Mouse (Mus musculus) intestine, embryonic 14.5 days (tissue): ENCODE results near the gene Nrn1. TPM values are rescaled to one million over a fixed set of nuclear protein-coding genes. Genes with fewer than 3 reads are reported as not detected.

Experiments used
- ATAC-seq: fragments of 200-750 bp; cut with Nextera tagmentation; replicated peaks from 2 replicates; pipeline ENCODE4 v1.8.0; 2017; ENCODE audit warnings: low read depth, moderate number of reproducible peaks, moderate TSS enrichment, moderate library complexity; ENCODE audit not compliant: low FRiP score, low TSS enrichment
- DNase-seq: peaks from one replicate; pipeline ENCODE4 v3.0.0-alpha.2; 2018; ENCODE audit warnings: low spot score
- H3K27ac ChIP-seq: fragments of 300-500 bp; sonication (generic); 2 replicates; pipeline ENCODE4 v1.5.1; 2014; ENCODE audit warnings: low read depth, mild to moderate bottlenecking, control low read depth
- H3K27me3 ChIP-seq: fragments of 300-500 bp; sonication (generic); replicated peaks from 2 replicates; pipeline ENCODE4 v1.6.1; 2014; ENCODE audit warnings: low read length, control low read depth; ENCODE audit not compliant: control insufficient read depth, insufficient read depth
- H3K36me3 ChIP-seq: fragments of 300-500 bp; sonication (generic); 2 replicates; pipeline ENCODE4 v1.6.1; 2014; ENCODE audit warnings: low read length, control low read depth; ENCODE audit not compliant: control insufficient read depth, insufficient read depth
- H3K4me1 ChIP-seq: fragments of 300-500 bp; sonication (generic); replicated peaks from 2 replicates; pipeline ENCODE4 v1.6.1; 2014; ENCODE audit warnings: low read length, control low read depth, mixed read lengths; ENCODE audit not compliant: control insufficient read depth, insufficient read depth
- H3K4me2 ChIP-seq: fragments of 300-500 bp; sonication (generic); 2 replicates; pipeline ENCODE4 v1.6.1; 2014; ENCODE audit warnings: low read length
- H3K4me3 ChIP-seq: fragments of 300-500 bp; sonication (generic); 2 replicates; pipeline ENCODE4 v1.5.1; 2014; ENCODE audit warnings: low read depth, low read length, control low read depth, mixed read lengths
- H3K9ac ChIP-seq: fragments of 300-500 bp; sonication (generic); 2 replicates; pipeline ENCODE4 v1.6.1; 2014; ENCODE audit warnings: mild to moderate bottlenecking, low read length
- H3K9me3 ChIP-seq: fragments of 300-500 bp; sonication (generic); 2 replicates; pipeline ENCODE4 v1.6.1; 2016; ENCODE audit warnings: low read length, control low read depth; ENCODE audit not compliant: control insufficient read depth
- WGBS: fragments of 180-500 bp; shearing (Covaris S2); extraction: QIAGEN DNeasy Blood & Tissue Kit; methylation state at CpG from one replicate; pipeline ENCODE4 v1.1.7; 2014; 5-methylcytosine and 5-hydroxymethylcytosine counted together
- polyA plus RNA-seq: library from polyadenylated mRNA; unstranded; fragments of >200 nt; fragmentation: Nextera tagmentation; extraction: Ambion mirVana; gene quantifications from 2 replicates; pipeline ENCODE4 v1.2.1, GENCODE M21; 2014

Gene Nrn1
- polyA plus RNA-seq, 1 experiment from 2014 or later, result 15.9 TPM

- peaks cover 7% of the 10 kb centered on the region; the same call in 1 of the 2 replicates for H3K27me3 ChIP-seq
- H3K36me3 ChIP-seq, result no peaks in the 10 kb centered on the region
- no peaks in the 10 kb centered on the region for H3K9me3 ChIP-seq
- ATAC-seq (no peak), DNase-seq (no peak)
- 62% methylated on average over 2 of the region's 2 CpGs for whole genome bisulfite sequencing
- no peak overlapping the region for H3K4me3 ChIP-seq
- H3K4me2 ChIP-seq, result no peak overlapping the region
- no peak overlapping the region for H3K9ac ChIP-seq
- H3K4me1 ChIP-seq, result no peaks in the 10 kb centered on the region
- no peak overlapping the region for H3K27ac ChIP-seq
These were observed 18.2 kb downstream of the Nrn1 start for GRCm38 (mm10) chr13:36716708-36717107.

GRCm38 (mm10) chr13:36714101-36714500 lies 20.8 kb downstream of the Nrn1 start:
- Histone ChIP-seq H3K9ac (no peak overlapping the region), H3K36me3 (no peaks in the 10 kb centered on the region), H3K4me3 (no peak overlapping the region), H3K27ac (no peak overlapping the region), H3K4me2 (no peak overlapping the region), H3K4me1 (no peaks in the 10 kb centered on the region), H3K9me3 (no peaks in the 10 kb centered on the region), H3K27me3 (no peaks in the 10 kb centered on the region)
- ATAC-seq (no peak), DNase-seq (no peak)
- WGBS, result 73% methylated on average over 2 of the region's 2 CpGs

DNA sequence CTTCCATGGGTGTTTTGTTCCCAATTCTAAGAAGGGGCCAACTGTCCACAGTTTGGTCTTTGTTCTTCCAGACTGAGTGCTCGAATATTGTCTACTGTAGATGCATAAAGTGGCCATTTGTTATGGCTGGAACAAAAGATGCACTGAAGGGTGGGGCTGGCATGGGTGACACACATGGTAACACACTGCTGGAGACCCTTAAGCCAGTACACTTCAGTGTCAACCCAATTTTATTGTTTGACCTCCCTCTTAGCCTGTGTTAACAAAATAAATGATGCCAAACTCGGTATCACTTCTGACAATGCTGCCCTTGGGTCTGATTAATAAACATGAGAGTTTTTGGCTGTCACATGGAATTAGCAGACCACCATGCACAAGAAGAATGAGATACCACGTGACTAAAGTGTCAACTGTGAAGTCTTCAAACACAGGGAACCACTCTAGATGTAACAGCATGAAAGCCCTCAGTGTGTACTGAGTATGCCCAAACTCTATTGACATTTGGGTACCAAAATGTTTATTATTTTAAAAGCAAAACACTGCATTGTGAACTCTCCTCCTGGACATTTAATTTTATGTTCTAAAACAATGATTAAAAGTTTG lies 27.7 kb downstream of the Nrn1 start:
- H3K27me3 ChIP-seq, result no peaks in the 10 kb centered on the region
- no peak overlapping the region for H3K9ac ChIP-seq
- H3K4me3 ChIP-seq, result no peak overlapping the region
- no peaks in the 10 kb centered on the region for H3K9me3 ChIP-seq
- 69% methylated on average over 3 of the region's 3 CpGs for WGBS
- no peak overlapping the region for H3K27ac ChIP-seq
- no peaks in the 10 kb centered on the region for H3K4me1 ChIP-seq
- DNase-seq, result no peak
- no peaks in the 10 kb centered on the region for H3K36me3 ChIP-seq
- ATAC-seq, result no peak
- H3K4me2 ChIP-seq, result no peak overlapping the region

GRCm38 (mm10) chr13:36696351-36696771 lies 38.6 kb downstream of the Nrn1 start:
- H3K4me3 ChIP-seq, result no peak overlapping the region
- no peaks in the 10 kb centered on the region for H3K9me3 ChIP-seq
- H3K4me2 ChIP-seq, result no peak overlapping the region
- no peak overlapping the region for H3K9ac ChIP-seq
- H3K36me3 ChIP-seq, result no peaks in the 10 kb centered on the region
- WGBS, result 78% methylated on average over 8 of the region's 8 CpGs
- DNase-seq (no peak), ATAC-seq (no peak)
- H3K4me1 ChIP-seq, result no peaks in the 10 kb centered on the region
- H3K27me3 ChIP-seq, result no peaks in the 10 kb centered on the region
- no peak overlapping the region for H3K27ac ChIP-seq

DNA sequence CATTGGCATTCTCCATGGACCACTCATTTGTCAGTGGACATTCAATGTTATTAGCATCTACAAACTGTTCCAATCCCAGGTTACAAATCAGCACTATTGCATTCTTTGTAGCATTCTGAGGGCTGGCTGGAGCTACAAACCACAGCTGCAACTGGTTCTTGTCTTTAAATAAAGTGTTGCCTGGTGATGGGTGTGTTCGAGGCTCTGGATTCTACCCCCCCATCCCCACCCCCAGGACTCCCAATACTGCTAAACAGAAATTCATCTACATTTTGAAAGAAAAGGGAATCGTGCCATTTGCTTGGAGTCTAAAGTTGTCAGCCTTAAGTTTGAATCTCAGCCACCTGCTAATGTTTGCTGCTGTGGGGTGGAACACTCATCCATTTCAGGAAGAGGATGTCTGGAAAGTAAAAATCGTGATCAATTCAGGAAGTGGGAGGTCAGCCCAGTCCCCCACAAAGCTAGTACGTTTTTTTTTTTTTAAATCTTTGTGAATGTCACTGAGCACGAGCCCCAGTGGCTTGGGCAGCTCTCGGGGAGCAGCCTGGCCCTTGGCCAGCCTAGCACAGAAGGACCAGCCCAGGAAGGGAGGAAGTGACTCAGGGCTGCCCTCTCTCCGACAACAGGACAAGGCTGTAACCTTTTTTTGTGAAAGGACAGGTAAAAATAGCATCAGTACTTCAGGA lies 39.3 kb downstream of the Nrn1 start:
- no peaks in the 10 kb centered on the region for H3K27me3 ChIP-seq
- H3K27ac ChIP-seq, result no peak overlapping the region
- WGBS, result 54% methylated on average over 7 of the region's 7 CpGs
- no peaks in the 10 kb centered on the region for H3K9me3 ChIP-seq
- ATAC-seq (no peak), DNase-seq (no peak)
- H3K4me3 ChIP-seq, result no peak overlapping the region
- H3K9ac ChIP-seq, result no peak overlapping the region
- no peaks in the 10 kb centered on the region for H3K4me1 ChIP-seq
- H3K36me3 ChIP-seq, result no peaks in the 10 kb centered on the region
- H3K4me2 ChIP-seq, result no peak overlapping the region

- 70% methylated on average over 4 of the region's 4 CpGs for WGBS
- Histone ChIP-seq H3K9ac (no peak overlapping the region), H3K4me1 (no peaks in the 10 kb centered on the region), H3K36me3 (no peaks in the 10 kb centered on the region), H3K9me3 (no peaks in the 10 kb centered on the region), H3K4me3 (no peak overlapping the region), H3K4me2 (no peak overlapping the region), H3K27me3 (no peaks in the 10 kb centered on the region), H3K27ac (no peak overlapping the region)
- ATAC-seq (no peak), DNase-seq (no peak)
These were observed 51.4 kb downstream of the Nrn1 start for GRCm38 (mm10) chr13:36683581-36683980.

DNA sequence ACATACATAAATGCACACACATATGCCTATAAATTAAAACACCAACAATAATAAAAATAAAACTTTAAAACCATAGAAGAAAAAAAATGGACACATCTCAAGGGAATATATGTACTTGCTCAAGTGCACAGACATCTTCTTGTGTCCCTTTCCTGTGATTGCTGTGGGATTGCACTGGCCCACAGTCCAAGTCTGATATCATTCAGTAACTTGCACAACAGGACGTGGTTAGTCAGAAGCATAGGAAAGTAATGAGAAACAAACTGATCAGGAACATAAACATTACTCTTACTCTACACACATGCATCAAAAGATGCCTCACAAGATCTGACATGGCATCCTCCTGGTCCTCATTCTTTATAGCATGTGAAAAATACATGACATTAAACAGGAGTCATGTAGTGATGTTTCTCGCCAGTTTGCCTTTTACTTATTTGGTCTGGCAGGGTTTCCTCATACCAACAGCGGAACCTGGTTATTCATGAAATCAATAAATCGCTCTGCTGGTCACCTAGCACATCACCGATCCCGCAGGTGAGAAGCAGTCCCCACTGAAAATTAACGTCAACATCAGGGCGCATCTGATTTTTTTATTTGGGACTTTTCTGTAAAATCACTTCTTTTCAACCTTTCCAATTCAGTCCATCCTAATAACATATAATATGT lies 54.1 kb downstream of the Nrn1 start:
- Histone ChIP-seq H3K27me3 (no peaks in the 10 kb centered on the region), H3K9ac (no peak overlapping the region), H3K36me3 (no peaks in the 10 kb centered on the region), H3K4me2 (no peak overlapping the region), H3K9me3 (no peaks in the 10 kb centered on the region), H3K4me1 (no peaks in the 10 kb centered on the region), H3K4me3 (no peak overlapping the region), H3K27ac (no peak overlapping the region)
- ATAC-seq (no peak), DNase-seq (no peak)
- 86% methylated on average over 8 of the region's 8 CpGs for WGBS

DNA sequence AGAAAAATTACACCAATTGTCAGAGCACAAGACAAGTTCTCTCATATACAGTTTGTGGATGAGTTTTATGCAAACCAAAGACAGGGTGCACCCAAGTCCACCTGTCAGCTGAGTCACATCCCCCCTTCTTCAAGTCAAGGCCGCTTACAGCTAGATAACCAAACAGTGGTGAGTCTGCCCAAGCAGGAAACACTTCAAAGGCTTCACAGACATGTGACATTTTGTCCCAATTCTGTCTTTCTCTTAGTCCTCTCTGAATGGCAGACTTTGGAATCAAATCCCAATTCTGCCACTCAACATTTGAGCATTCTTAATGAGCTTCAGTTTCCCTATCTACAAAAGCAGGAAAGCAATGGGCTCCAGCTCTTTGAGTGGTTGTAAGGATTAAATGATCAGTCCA lies 55.6 kb downstream of the Nrn1 start:
- no peaks in the 10 kb centered on the region for H3K9me3 ChIP-seq
- H3K4me3 ChIP-seq, result no peak overlapping the region
- DNase-seq (no peak), ATAC-seq (no peak)
- no peaks in the 10 kb centered on the region for H3K36me3 ChIP-seq
- no peaks in the 10 kb centered on the region for H3K27me3 ChIP-seq
- H3K9ac ChIP-seq, result no peak overlapping the region
- 52% methylated on average over 1 of the region's 1 CpGs for WGBS
- no peak overlapping the region for H3K27ac ChIP-seq
- H3K4me2 ChIP-seq, result no peak overlapping the region
- no peaks in the 10 kb centered on the region for H3K4me1 ChIP-seq
